Mouse (Mus musculus): ENCODE measurements around the gene Mesp1. TPM values are rescaled to one million over a fixed set of nuclear protein-coding genes. Genes with fewer than 3 reads are reported as not detected.

Mesp1 gene
- not detected in 2 replicates for polyA plus RNA-seq (2012; rRNA removed)

DNA sequence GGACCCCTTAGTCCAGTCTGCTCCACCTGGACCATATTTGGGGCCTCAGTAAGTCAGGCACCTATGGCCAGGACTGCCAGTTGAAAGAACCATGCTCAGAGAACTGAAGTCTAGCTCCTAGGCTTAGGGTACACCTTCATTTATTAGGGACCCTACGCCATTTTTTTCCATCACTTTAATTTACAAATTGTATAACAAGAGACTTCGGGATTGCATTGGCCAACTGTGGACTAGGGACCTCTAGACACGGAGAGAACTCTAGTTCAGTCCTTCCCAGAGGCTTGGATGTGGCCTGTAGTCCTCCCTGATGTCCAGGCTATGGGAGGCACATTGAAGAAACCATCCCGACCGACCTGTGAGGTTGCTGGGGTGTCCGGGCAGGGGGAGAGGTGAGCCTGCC lies at the start of gene Mesp1:
Gene Mesp1, minus strand, starts transcription at position 101 of the 400 bp plus-strand sequence.
- TF ChIP-seq CTCF (IDR thresholded peaks at IDR 0.05; ENCODE audit: borderline replicate concordance, extremely low read depth, insufficient read depth, insufficient read length) (no peak), POLR2A (IDR thresholded peaks at IDR 0.05; ENCODE audit: borderline replicate concordance, extremely low read depth, insufficient read depth, insufficient read length, poor library complexity, severe bottlenecking) (no peak)
- no peak for DNase-seq (ENCODE audit: low read depth)

DNA sequence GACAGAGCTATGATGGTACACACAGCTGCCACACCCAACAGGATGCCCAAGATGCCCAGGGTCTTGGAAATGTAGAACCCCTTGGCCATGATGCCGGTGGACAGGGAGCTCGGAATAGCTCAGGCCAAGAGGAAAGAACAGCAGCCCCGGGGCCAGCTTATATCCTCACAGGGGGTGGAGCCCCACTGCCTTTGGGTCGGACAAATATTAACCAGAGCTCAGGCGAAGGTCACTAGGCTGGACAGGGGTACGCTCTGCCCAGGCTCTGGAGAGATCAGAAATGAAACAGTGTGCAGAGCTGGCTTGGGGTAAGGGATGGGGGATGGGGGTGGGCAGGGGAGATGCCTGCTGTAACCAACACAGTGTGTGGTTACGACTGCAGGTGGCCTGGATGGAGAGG lies 48.6 kb upstream of the Mesp1 start:
- TF ChIP-seq CTCF (IDR thresholded peaks at IDR 0.05; ENCODE audit: borderline replicate concordance, extremely low read depth, insufficient read depth, insufficient read length) = no peak
- no peak for TF ChIP-seq POLR2A (IDR thresholded peaks at IDR 0.05; ENCODE audit: borderline replicate concordance, extremely low read depth, insufficient read depth, insufficient read length, poor library complexity, severe bottlenecking)
- no peak for DNase-seq (ENCODE audit: low read depth)

DNA sequence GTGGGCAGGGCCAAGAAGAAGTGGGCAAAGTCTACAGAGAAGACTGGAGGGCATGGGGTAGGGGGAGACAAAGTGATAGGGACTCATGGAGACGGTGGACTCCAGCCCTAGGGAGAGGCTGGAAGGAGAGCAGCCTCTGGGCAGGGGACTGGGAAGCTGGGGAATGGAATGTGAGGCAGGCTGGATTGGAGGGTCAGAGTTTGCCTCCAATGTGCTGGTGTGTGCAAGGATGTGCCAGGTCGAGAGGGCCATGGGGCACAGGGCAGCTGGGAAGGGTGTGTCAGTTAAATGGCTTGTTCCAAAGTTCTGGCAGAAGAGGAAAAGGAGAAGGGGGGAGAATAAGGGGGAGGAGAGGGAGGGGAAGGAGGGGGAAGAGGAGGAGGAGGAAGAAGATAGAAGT lies 43.7 kb upstream of the Mesp1 start:
- no peak for TF ChIP-seq POLR2A (IDR thresholded peaks at IDR 0.05; ENCODE audit: borderline replicate concordance, extremely low read depth, insufficient read depth, insufficient read length, poor library complexity, severe bottlenecking)
- no peak for TF ChIP-seq CTCF (IDR thresholded peaks at IDR 0.05; ENCODE audit: borderline replicate concordance, extremely low read depth, insufficient read depth, insufficient read length)
- DNase-seq (ENCODE audit: low read depth) = no peak

DNA sequence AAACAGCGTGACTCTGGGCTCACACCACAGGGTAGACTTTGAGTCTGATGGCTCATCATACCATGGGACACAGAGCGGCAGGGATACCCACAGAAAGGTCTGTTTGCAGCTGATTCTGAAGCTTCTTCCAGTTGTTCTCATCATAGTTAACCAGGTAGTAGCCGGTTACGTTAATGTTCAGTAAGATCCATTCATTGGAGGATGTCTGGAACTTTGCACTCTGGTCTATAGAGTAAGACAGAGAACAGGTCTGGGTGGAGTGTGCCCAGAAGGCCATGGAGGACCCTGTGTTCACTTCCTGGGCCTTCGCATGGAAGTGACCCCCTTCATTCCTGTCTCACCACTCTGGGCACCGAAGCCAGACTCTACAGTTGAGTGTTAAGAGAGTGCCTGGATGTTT lies 41.6 kb upstream of the Mesp1 start:
- TF ChIP-seq POLR2A (IDR thresholded peaks at IDR 0.05; ENCODE audit: borderline replicate concordance, extremely low read depth, insufficient read depth, insufficient read length, poor library complexity, severe bottlenecking) = no peak
- TF ChIP-seq CTCF (IDR thresholded peaks at IDR 0.05; ENCODE audit: borderline replicate concordance, extremely low read depth, insufficient read depth, insufficient read length) = no peak
- no peak for DNase-seq (ENCODE audit: low read depth)

DNA sequence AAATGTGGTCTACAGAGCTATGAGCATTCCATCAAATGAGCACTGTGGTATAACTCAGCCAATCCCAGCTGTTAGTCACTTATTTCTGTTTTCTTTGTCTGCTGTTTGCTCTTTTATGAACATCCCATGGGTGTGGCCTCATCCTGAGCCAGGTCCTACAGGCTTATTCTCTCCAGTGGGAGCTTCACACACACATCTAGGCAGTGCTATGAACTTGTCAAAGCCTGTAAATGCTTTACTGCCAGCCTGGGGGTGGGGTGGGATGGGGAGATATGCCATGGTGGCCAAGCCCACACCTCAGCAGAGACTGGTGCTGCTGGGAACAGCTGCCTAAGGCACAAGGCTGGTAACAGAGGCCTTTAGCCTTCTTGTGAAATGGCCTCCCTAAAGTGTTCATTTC lies 39.4 kb upstream of the Mesp1 start:
- DNase-seq (ENCODE audit: low read depth) = no peak
- TF ChIP-seq POLR2A (IDR thresholded peaks at IDR 0.05; ENCODE audit: borderline replicate concordance, extremely low read depth, insufficient read depth, insufficient read length, poor library complexity, severe bottlenecking) (no peak), CTCF (IDR thresholded peaks at IDR 0.05; ENCODE audit: borderline replicate concordance, extremely low read depth, insufficient read depth, insufficient read length) (no peak)

DNA sequence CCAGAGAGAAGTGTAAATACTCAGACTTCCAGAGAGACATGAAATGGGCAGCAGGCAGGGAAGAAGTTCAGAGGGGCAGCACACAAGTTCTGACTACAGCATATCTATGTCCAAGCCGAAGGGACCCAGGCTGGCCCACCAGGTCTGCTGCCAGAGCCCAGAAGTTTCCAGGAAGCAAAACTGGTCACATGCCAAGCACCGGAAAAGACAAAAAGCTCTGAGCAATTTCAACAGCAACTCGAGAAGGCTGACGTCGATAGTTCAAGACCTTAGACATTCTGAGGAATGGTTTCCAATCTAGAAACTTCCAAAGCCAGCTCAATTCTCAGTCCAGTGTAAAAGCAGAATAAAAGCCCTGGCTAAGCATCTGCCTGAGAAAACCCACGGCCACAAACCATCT lies 38.0 kb upstream of the Mesp1 start:
- DNase-seq (ENCODE audit: low read depth) = peak; percentile 33
- TF ChIP-seq POLR2A (IDR thresholded peaks at IDR 0.05; ENCODE audit: borderline replicate concordance, extremely low read depth, insufficient read depth, insufficient read length, poor library complexity, severe bottlenecking) = no peak
- no peak for TF ChIP-seq CTCF (IDR thresholded peaks at IDR 0.05; ENCODE audit: borderline replicate concordance, extremely low read depth, insufficient read depth, insufficient read length)

DNA sequence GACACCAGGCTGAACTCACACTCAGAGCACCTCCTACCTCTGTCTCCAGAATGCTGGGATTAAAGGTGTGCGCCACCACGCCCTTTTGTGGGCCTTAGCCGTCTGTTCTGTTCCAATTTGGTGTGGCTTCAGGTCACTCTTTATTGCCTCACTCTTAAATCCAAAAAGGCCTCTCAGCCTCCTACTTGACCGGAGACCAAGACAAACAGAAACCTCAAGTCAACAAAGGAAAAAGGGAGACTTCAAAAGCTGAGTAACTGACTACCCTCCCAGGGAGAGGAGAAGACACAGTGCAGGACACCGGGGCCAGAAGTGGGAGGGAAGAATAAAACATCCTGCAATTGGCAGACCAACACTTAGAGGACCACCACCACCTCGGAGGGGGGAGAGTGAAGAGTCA lies 37.6 kb upstream of the Mesp1 start:
- no peak for TF ChIP-seq CTCF (IDR thresholded peaks at IDR 0.05; ENCODE audit: borderline replicate concordance, extremely low read depth, insufficient read depth, insufficient read length)
- DNase-seq (ENCODE audit: low read depth) = peak; percentile 11

DNA sequence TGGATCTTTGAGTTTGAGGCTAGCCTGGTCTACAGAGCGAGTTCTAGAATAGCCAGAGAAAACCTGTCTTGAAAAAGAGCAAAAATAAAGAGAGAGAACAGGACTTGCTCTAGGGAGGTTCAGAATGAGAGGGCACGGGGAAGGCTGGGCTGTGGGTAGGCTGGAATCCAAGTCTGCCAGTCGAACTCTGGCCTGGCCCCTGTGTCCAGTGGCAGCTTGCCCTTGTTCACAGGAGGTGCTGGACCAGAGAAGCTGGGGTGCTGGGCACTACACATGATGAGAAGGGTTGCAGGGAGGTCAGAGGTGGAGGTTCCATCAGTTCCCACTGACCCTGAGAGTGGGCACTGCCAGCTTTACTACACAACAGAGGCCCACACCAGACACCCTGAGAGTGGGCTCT lies 34.8 kb upstream of the Mesp1 start:
- TF ChIP-seq POLR2A (IDR thresholded peaks at IDR 0.05; ENCODE audit: borderline replicate concordance, extremely low read depth, insufficient read depth, insufficient read length, poor library complexity, severe bottlenecking) (no peak), CTCF (IDR thresholded peaks at IDR 0.05; ENCODE audit: borderline replicate concordance, extremely low read depth, insufficient read depth, insufficient read length) (no peak)
- no peak for DNase-seq (ENCODE audit: low read depth)

DNA sequence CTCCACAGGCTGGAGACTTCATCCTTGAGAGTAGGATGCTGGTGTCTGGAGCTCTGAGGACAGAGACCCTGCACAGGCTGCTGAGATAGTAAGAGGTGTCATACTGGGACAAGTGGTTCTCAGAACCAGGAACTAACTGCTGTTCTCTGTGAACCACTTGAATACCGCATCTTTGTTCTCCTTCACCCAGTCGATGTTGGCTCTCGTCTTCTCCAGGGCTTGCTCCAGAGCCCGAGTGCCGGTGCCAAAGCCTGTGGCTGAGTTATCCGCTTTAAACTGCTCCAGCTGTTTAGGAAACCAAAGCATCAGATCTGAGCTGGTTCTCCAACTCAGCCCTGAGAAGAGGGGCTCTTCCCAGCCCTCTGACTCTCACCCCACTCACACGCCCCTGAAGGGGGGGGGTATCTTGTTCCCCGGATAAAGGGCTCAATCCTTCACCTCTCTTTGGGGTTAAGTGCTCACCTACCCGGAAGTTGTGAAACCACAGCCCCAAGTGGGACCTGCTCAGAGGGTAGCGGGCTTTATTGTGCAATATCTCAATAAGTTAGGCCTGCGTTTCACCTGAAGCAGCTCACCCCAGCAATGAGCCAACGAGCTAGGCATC lies 28.6 kb upstream of the Mesp1 start:
- no peak for DNase-seq (ENCODE audit: low read depth)
- TF ChIP-seq CTCF (IDR thresholded peaks at IDR 0.05; ENCODE audit: borderline replicate concordance, extremely low read depth, insufficient read depth, insufficient read length) (no peak), POLR2A (IDR thresholded peaks at IDR 0.05; ENCODE audit: borderline replicate concordance, extremely low read depth, insufficient read depth, insufficient read length, poor library complexity, severe bottlenecking) (no peak)

DNA sequence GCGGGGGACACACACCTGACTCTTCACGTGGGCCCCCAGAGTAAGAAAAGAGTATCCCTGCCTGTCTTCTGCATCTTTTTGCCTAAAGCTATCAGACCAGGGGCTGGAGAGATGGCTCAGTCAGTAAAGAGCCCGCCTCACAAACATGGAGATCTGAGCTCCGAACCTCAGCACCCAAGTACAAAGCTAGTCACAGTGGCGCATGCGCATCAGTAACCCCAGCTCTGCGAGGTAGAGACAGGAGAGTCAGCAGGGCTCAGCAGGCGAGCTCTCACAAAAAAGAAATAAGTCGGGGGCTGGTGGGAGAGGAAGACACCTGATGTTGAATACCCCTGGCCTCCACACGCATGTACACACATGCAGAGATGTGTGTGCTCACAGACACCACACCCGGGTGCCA lies 26.4 kb upstream of the Mesp1 start:
- TF ChIP-seq POLR2A (IDR thresholded peaks at IDR 0.05; ENCODE audit: borderline replicate concordance, extremely low read depth, insufficient read depth, insufficient read length, poor library complexity, severe bottlenecking) (no peak), CTCF (IDR thresholded peaks at IDR 0.05; ENCODE audit: borderline replicate concordance, extremely low read depth, insufficient read depth, insufficient read length) (no peak)
- DNase-seq (ENCODE audit: low read depth) = no peak

DNA sequence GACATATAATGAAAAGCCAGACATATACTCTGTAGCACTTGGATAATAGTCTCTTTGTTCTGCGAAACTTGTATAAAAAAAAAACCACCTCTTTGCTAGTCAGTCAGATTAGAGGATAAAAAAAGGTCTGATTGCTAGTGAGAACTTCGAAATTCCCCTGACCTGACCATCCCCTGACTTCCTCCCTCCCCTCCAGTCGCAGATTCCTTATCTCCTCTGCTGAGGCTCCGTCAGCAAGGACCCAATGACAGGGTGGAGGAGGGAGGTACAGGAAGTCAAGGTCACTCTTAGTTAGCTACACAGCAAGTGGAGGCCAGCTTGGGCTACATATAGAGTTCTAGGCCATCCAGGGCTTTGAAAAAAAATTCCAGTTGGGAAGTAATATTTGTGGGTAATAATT lies 25.9 kb upstream of the Mesp1 start:
- TF ChIP-seq CTCF (IDR thresholded peaks at IDR 0.05; ENCODE audit: borderline replicate concordance, extremely low read depth, insufficient read depth, insufficient read length) (no peak), POLR2A (IDR thresholded peaks at IDR 0.05; ENCODE audit: borderline replicate concordance, extremely low read depth, insufficient read depth, insufficient read length, poor library complexity, severe bottlenecking) (no peak)
- no peak for DNase-seq (ENCODE audit: low read depth)

DNA sequence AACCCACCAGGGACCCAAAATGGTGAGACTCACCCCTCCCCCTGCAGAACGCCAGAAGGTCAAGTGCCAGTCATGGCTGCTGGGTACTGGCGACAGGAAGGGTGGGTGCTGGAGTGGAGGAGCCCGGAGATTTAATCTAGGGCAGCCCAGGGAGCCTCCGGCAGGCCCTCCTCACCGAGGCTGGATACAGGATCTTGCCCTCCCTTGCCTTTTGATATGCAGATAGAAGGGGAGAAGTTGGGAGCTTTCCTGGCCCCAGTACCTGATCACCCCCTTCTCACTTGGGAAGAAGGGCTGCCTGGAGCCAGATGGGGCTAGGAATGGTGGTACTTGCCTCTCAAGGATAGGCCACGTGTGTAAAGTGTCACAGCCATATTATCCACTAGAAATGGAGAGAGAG lies 24.7 kb upstream of the Mesp1 start:
- TF ChIP-seq POLR2A (IDR thresholded peaks at IDR 0.05; ENCODE audit: borderline replicate concordance, extremely low read depth, insufficient read depth, insufficient read length, poor library complexity, severe bottlenecking) = no peak
- TF ChIP-seq CTCF (IDR thresholded peaks at IDR 0.05; ENCODE audit: borderline replicate concordance, extremely low read depth, insufficient read depth, insufficient read length) = no peak

More for the DNA sequence above, 24.7 kb upstream of the Mesp1 start:
- DNase-seq (ENCODE audit: low read depth) = no peak
